Mouse (Mus musculus) hindbrain, embryonic 16.5 days (tissue): ENCODE results near the gene Il1rl2. TPM values are rescaled to one million over a fixed set of nuclear protein-coding genes. Genes with fewer than 3 reads are reported as not detected.

ENCODE experiments used
- ATAC-seq: fragments of 200-750 bp; cut with Nextera tagmentation; 2 replicates; pipeline ENCODE4 v1.8.0; 2017; ENCODE audit warnings: moderate TSS enrichment, moderate library complexity
- H3K27ac ChIP-seq: fragments of 300-500 bp; sonication (generic); 2 replicates; pipeline ENCODE4 v1.5.1; 2014; ENCODE audit warnings: low read depth, mild to moderate bottlenecking, control low read depth, low read length, moderate library complexity
- H3K27me3 ChIP-seq: fragments of 300-500 bp; sonication (generic); replicated peaks from 2 replicates; pipeline ENCODE4 v1.6.1; 2014; ENCODE audit warnings: low read length; ENCODE audit not compliant: control insufficient read depth, insufficient read depth
- H3K36me3 ChIP-seq: fragments of 300-500 bp; sonication (generic); 2 replicates; pipeline ENCODE4 v1.6.1; 2014; ENCODE audit warnings: mild to moderate bottlenecking, low read length, moderate library complexity, mixed read lengths; ENCODE audit not compliant: control insufficient read depth, insufficient read depth
- H3K4me1 ChIP-seq: fragments of 300-500 bp; sonication (generic); 2 replicates; pipeline ENCODE4 v1.6.1; 2014; ENCODE audit warnings: low read depth, low read length; ENCODE audit not compliant: control insufficient read depth, insufficient read depth
- H3K4me2 ChIP-seq: fragments of 300-500 bp; sonication (generic); 2 replicates; pipeline ENCODE4 v1.6.1; 2014; ENCODE audit warnings: mild to moderate bottlenecking, low read length, control low read depth, moderate library complexity
- H3K4me3 ChIP-seq: fragments of 300-500 bp; sonication (generic); 2 replicates; pipeline ENCODE4 v1.5.1; 2014; ENCODE audit warnings: mild to moderate bottlenecking, low read length, control low read depth, moderate library complexity
- H3K9ac ChIP-seq: fragments of 300-500 bp; sonication (generic); 2 replicates; pipeline ENCODE4 v1.6.1; 2014; ENCODE audit warnings: low read depth, mild to moderate bottlenecking, control low read depth, low read length, moderate library complexity
- H3K9me3 ChIP-seq: fragments of 300-500 bp; sonication (generic); 2 replicates; pipeline ENCODE4 v1.6.1; 2014; ENCODE audit warnings: mild to moderate bottlenecking, low read length, moderate library complexity; ENCODE audit not compliant: control insufficient read depth
- WGBS: fragments of 180-500 bp; shearing (Covaris S2); extraction: QIAGEN DNeasy Blood & Tissue Kit; methylation state at CpG from one replicate; pipeline ENCODE4 v1.1.7; 2014; 5-methylcytosine and 5-hydroxymethylcytosine counted together
- polyA plus RNA-seq: library from polyadenylated mRNA; unstranded; fragments of >200 nt; fragmentation: Nextera tagmentation; extraction: Ambion mirVana; gene quantifications from 2 replicates; pipeline ENCODE4 v1.2.1, GENCODE M21; 2015

The Il1rl2 gene
- polyA plus RNA-seq, 1 experiment from 2014 or later: 0.79 TPM

DNA sequence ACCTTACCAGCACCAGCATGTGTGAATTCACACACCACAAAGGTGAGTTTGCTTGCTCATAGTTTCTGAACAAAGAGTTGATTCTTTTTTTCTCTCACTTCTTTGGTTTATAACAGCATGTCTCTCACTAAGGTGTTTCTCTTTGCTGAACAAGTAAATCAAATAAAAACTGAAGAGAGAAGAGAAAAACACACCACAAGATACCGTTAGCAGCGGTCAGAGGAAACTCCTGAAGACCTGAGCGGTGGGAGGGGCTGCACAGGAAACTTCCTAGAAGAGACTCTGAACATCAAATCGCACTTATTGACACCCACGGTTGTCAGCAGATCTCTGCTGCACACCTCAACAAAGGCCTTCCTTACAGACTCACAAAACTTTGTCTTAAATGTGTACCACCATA, 58.4 kb downstream of the Il1rl2 start:
- Histone ChIP-seq H3K9ac (no peak overlapping the region), H3K27me3 (no peaks in the 10 kb centered on the region), H3K36me3 (no peaks in the 10 kb centered on the region), H3K4me3 (no peak overlapping the region), H3K9me3 (no peaks in the 10 kb centered on the region), H3K27ac (no peak overlapping the region), H3K4me2 (no peak overlapping the region), H3K4me1 (no peaks in the 10 kb centered on the region)
- WGBS: 87% methylated on average over 5 of the region's 5 CpGs
- ATAC-seq: no peak

DNA sequence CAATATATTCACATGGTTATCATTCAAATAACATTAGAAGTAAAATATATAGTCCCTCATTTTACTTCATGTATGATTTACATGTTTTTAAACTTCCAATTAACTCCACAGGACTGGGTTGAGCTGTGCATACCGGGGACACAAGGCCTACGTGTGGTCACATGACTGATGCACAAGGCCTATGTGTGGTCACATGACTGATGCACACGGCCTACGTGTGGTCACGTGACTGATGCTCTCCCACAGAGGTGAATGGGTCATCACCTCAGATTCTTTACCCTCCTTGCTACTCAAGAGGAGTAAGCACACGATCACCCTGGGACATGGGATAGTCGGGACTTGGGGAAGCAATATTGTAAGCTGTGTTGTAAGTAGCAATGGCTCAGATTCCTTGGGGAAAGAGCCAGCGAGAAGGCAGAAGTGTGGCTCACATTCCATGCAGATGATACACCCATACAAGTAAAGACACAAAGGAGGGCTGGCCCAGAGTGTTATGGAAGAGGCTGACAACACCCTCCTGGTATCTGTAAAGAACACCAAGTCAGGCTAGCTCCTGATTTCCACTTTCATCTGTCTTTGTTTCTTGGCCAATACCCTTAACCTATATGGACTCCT, 60.6 kb downstream of the Il1rl2 start:
- H3K9ac ChIP-seq: no peak overlapping the region
- no peaks in the 10 kb centered on the region for H3K36me3 ChIP-seq
- WGBS: 93% methylated on average over 8 of the region's 8 CpGs
- no peak overlapping the region for H3K4me2 ChIP-seq
- no peak for ATAC-seq
- no peak overlapping the region for H3K27ac ChIP-seq
- no peaks in the 10 kb centered on the region for H3K27me3 ChIP-seq
- no peaks in the 10 kb centered on the region for H3K4me1 ChIP-seq
- no peak overlapping the region for H3K4me3 ChIP-seq
- H3K9me3 ChIP-seq: no peaks in the 10 kb centered on the region

DNA sequence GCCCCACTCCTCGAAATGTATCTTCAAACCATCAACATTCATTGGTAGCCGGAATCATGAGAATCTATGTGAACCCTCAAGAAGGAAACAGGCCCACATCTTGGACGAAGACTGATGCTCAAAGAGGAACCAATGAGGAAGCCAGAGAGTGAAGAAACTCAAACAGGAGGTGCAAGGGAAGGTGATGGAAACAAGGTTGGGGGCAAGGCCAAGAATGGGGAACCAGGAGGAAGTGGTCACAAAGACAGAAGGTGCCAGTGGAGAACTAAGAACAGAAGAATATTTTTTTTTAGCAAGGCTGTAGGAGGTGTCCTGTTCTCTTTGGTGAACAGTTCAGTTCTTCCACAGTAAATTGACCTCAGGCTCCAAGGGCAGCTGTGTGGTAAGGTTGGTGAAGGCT, 67.0 kb downstream of the Il1rl2 start:
- WGBS: 92% methylated on average over 3 of the region's 3 CpGs
- H3K9me3 ChIP-seq: no peaks in the 10 kb centered on the region
- no peaks in the 10 kb centered on the region for H3K36me3 ChIP-seq
- H3K27ac ChIP-seq: no peak overlapping the region
- no peaks in the 10 kb centered on the region for H3K27me3 ChIP-seq
- ATAC-seq: no peak
- H3K9ac ChIP-seq: no peak overlapping the region
- no peak overlapping the region for H3K4me3 ChIP-seq
- H3K4me1 ChIP-seq: no peaks in the 10 kb centered on the region
- no peak overlapping the region for H3K4me2 ChIP-seq

DNA sequence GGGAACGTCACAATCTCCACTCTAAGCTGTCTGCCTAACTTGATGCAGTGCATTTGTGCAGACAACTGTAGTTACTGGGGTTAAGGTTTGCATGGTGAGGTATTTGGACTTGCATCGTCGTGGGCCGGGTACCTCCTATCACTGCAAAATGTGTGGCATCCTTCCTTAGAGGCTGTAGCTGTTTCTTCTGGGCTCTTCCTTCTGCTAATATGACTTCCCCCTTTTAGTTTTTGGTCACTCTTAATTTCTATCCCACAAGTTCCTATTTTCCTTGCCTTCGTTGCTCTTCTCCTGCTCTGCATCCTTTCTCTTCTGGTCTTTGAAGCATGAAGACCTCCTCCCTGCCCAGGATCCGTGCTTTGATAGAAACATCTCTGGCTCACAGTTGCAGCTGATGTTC, 68.1 kb downstream of the Il1rl2 start:
- 87% methylated on average over 6 of the region's 6 CpGs for WGBS
- H3K9me3 ChIP-seq: no peaks in the 10 kb centered on the region
- H3K4me1 ChIP-seq: no peaks in the 10 kb centered on the region
- no peaks in the 10 kb centered on the region for H3K36me3 ChIP-seq
- no peaks in the 10 kb centered on the region for H3K27me3 ChIP-seq
- H3K4me3 ChIP-seq: no peak overlapping the region
- ATAC-seq: no peak
- no peak overlapping the region for H3K27ac ChIP-seq
- H3K9ac ChIP-seq: no peak overlapping the region
- H3K4me2 ChIP-seq: no peak overlapping the region

DNA sequence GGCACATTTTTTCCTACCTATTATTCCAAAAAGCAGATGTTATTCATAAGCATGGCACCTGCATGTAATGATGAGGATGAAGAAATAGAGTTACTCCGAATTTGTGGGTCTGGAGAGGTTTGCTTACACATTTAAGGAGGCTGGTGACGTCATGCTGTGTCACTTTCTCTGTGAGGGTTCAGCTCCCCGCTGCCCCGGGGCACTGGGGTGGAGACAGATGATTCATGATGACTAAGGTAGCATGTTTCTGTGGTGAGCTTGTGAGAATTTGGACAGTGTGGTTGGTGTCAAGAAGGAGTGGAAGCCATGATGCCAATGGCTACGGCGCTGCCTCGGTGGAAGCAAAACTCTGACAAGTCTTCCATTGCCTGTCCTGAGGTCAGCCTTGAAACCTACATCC, 68.8 kb downstream of the Il1rl2 start:
- Histone ChIP-seq H3K27me3 (no peaks in the 10 kb centered on the region), H3K4me2 (no peak overlapping the region), H3K4me1 (no peaks in the 10 kb centered on the region), H3K36me3 (no peaks in the 10 kb centered on the region), H3K9ac (no peak overlapping the region), H3K4me3 (no peak overlapping the region), H3K27ac (no peak overlapping the region), H3K9me3 (no peaks in the 10 kb centered on the region)
- no peak for ATAC-seq
- WGBS: 90% methylated on average over 7 of the region's 7 CpGs

DNA sequence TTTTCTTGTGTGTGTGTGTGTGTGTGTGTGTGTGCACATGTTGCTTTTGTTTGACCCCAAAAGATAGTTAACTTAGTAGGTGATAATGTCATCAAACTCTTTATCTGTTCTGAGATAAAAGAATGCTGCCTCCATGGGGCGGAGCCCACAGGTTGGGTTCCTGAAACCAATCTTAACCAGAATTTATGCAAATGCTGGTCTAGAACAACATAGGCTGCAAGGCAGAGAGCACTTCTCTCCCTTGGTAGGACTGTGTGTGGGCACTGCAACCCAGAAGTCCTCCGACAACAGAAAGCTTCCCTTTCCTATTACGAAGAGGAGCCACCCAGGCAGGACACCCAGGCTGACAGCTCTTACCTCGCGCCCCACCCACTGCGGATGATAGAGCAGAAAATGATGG, 75.2 kb downstream of the Il1rl2 start:
- H3K36me3 ChIP-seq: no peaks in the 10 kb centered on the region
- no peak overlapping the region for H3K27ac ChIP-seq
- H3K4me1 ChIP-seq: no peaks in the 10 kb centered on the region
- 95% methylated on average over 6 of the region's 6 CpGs for WGBS
- no peaks in the 10 kb centered on the region for H3K9me3 ChIP-seq
- no peaks in the 10 kb centered on the region for H3K27me3 ChIP-seq
- no peak overlapping the region for H3K4me3 ChIP-seq
- H3K4me2 ChIP-seq: no peak overlapping the region
- no peak for ATAC-seq
- H3K9ac ChIP-seq: no peak overlapping the region

DNA sequence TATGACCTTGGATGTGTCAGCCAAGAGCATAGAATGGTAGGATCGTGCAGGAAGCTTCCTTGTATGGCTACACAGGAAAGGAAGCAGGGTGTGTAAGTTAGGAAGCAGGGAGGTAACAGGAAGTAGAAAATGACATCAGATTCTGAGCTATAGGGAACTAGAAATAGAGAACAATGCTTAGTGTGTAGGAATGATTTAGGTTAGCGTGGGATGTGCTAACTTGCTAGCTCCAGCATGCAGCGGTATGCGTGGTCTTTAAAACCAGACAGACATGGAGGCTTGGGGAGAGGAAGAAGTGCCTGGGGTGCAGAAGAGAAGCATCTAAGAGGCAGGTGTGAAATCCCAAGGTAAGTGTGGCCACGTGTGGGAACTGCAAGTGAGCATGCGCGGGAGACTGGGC, 80.3 kb downstream of the Il1rl2 start:
- no peak overlapping the region for H3K4me2 ChIP-seq
- ATAC-seq: no peak
- H3K36me3 ChIP-seq: no peaks in the 10 kb centered on the region
- no peaks in the 10 kb centered on the region for H3K4me1 ChIP-seq
- no peak overlapping the region for H3K4me3 ChIP-seq
- H3K27me3 ChIP-seq: no peaks in the 10 kb centered on the region
- H3K9me3 ChIP-seq: no peaks in the 10 kb centered on the region
- 79% methylated on average over 7 of the region's 7 CpGs for WGBS
- no peak overlapping the region for H3K27ac ChIP-seq
- H3K9ac ChIP-seq: no peak overlapping the region

DNA sequence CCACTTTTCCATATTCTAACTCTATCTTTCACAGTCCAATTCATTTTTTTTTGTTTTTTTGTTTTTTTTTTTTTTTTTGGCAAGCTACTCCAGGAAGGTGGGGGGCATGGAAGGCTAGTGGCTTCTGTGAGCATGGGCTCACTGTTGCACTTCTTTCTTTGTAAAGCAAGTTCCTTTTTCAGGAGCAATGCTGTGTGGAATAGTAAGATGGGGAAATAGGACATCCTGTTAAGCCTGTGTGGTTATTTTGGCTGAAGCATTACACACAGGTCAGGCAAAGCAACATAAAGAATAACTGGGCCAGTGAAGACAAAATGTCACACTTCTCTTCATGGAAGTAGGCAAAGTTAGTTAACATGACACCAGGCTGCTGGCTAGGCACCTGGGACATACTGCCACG, 85.5 kb downstream of the Il1rl2 start:
- Histone ChIP-seq H3K9ac (no peak overlapping the region), H3K36me3 (no peaks in the 10 kb centered on the region), H3K9me3 (no peaks in the 10 kb centered on the region), H3K4me3 (no peak overlapping the region), H3K4me1 (no peaks in the 10 kb centered on the region), H3K4me2 (no peak overlapping the region), H3K27me3 (no peaks in the 10 kb centered on the region), H3K27ac (no peak overlapping the region)
- 42% methylated on average over 1 of the region's 1 CpGs for WGBS
- no peak for ATAC-seq

DNA sequence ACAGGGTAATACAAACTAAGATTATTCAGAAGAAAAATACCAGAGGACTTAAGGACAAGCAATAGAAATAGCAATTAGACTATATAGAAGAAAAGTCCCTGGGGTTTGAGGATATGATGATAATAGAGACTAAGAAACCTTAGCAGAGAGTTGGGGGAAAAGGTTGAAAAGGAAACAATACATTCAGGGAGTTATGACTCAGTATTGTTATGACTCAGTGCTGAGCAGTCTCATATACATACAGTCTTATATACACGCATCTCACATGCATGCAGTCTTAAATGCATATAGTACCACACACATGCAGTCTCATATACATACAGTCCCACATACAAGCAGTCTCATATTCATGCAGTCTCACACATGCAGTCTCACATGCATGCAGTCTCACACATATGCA, 88.6 kb downstream of the Il1rl2 start:
- H3K4me1 ChIP-seq: no peaks in the 10 kb centered on the region
- H3K27me3 ChIP-seq: no peaks in the 10 kb centered on the region
- H3K4me3 ChIP-seq: no peak overlapping the region
- no peak overlapping the region for H3K27ac ChIP-seq
- ATAC-seq: no peak
- H3K9me3 ChIP-seq: no peaks in the 10 kb centered on the region
- H3K4me2 ChIP-seq: no peak overlapping the region
- no peaks in the 10 kb centered on the region for H3K36me3 ChIP-seq
- 73% methylated on average over 1 of the region's 1 CpGs for WGBS
- no peak overlapping the region for H3K9ac ChIP-seq

DNA sequence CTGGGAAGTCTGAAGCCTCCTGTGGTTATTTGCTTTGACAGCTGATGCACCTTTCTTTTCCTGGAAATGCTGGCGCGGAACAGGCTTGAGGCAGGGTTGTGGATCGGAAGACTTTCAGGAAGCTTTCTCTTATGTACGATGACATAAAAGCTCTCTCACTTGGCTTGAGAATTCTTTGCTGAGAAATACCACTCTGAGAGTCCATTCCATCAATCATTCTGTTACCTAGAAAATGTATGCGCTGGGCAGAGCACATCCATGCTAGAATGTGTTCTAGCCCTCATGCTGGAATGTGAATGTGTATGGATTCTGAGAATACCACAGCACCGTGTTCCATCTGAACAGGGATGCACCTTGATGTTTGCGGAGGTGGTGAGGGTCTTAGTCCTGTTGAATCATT, 89.9 kb downstream of the Il1rl2 start:
- no peak overlapping the region for H3K27ac ChIP-seq
- no peaks in the 10 kb centered on the region for H3K27me3 ChIP-seq
- WGBS: 78% methylated on average over 7 of the region's 7 CpGs
- no peaks in the 10 kb centered on the region for H3K9me3 ChIP-seq
- no peak overlapping the region for H3K4me3 ChIP-seq
- no peaks in the 10 kb centered on the region for H3K36me3 ChIP-seq
- no peaks in the 10 kb centered on the region for H3K4me1 ChIP-seq
- H3K4me2 ChIP-seq: no peak overlapping the region
- no peak overlapping the region for H3K9ac ChIP-seq
- ATAC-seq: no peak
